Mouse (Mus musculus): ENCODE results near the gene Rhod. TPM values are rescaled to one million over a fixed set of nuclear protein-coding genes. Genes with fewer than 3 reads are reported as not detected.
A peak's percentile ranks its signal among the peaks of the same experiment; 100 is the strongest.
"Not testable (repeated sequence)": the region's sequence is repeated elsewhere in the genome, so short reads cannot be mapped to it uniquely, and the experiment has no call there.

The Rhod gene
- total RNA-seq, 2 experiments from 2014 or later = 5.9 to 6.6 TPM

DNA sequence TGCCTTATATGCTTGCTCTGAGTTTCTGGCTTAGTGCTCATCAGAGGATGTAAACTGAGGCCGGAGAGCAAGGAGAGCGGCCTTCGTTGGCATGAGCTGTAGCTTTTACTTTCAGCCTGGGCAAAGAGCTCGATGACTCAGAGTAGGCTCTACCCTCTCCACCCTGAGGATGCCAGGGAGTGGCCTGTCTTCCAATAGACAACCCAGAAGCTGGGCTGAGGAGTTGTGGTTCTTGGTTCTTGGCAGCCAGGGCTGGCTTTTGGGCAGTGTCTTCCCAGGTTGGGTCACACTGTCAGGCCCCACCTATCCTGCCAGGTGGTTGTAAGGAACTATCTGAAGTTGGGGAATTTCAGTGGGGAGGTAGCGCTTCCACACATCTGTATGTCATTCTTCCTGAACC is 19.5 kb downstream of the Rhod start:
- intact Hi-C loops (cut with DNase I) = no loop called here
- DNase-seq = no peak

DNA sequence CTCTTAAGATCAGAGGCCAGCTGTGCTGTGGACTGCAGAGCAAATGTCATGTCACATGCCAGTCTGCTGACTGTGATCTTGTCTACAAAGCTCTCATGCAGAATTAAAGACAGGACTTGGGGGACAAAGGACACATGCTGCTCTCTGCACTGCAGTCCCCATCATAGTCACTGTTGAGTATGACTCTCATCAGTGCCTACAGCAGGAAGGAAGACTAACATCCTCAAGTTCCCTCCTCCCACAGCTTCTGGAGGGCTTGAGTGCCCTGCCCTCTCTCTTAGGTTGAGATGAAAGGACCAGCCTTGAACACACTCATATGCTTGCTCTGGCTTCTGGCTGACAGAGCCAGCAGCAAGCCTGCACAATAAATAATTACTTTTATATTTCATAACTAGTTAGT is 21.5 kb downstream of the Rhod start:
- intact Hi-C loops (cut with DNase I) = loop anchor here (2.0 kb wide), 2 partner anchors 79 to 161 kb away; no protein-coding TSS in a partner anchor
- DNase-seq = no peak

DNA sequence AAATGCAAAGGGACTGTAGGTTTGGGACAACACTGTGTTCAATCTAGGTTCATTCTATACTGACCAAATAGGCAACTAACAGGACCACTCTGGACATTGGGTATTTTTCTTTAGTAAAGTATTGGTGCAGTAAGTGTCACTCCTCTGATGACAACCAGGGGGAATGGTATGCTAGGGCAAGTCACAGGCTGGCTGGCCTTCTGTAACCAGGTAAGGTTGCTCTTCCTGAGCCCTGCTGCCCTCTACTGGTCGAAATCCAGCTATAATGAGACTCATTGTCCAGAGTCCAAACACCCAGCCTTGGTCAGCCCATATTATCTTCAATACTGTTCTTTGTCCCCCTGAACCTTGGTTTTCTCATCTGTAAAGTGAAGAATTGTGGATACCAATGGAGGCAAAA is 22.0 kb downstream of the Rhod start:
- peak; percentile 72 to 84 for DNase-seq
- intact Hi-C loops (cut with DNase I) = loop anchor here (2.0 kb wide), 2 partner anchors 78 to 160 kb away; no protein-coding TSS in a partner anchor

DNA sequence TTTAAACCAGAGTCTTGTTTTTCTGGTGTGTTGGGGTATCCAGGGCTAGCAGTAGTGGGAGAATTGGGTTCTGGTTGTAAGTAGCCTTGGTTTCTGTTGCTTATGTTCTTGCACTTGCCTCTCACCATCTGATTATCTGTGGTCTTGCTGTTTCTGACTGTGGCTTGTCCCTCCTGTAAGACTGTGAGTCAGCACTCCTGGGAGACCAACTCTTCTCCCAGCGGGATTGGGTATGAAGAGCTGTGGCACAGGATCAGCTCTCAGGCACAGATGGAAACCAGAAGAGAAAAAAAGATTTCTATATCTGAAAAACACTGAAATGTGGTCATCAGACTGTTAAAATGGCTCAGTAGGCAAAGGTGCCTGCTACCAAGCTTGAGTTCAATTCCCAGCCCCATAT is 24.6 kb downstream of the Rhod start:
- DNase-seq = no peak
- intact Hi-C loops (cut with DNase I) = no loop called here

DNA sequence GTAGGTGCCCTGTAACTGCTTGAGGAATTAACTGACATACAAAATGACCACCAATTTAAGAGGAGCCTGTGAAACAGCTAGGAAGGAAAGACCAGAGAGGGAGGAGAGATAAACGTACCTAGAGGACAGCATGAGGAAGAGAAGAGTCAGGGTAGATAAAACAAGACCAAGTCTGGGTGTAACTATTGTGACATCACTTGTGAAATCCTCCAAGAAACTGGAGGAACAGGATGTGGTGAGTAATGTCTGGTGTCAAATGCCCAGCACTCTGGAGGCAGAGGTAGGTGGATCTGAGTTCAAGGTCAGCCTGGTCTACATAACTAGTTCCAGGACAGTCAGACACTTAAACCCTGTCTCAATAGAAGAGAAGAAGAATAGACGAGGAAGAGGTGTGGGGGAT is 30.2 kb downstream of the Rhod start:
- no peak for DNase-seq
- intact Hi-C loops (cut with DNase I) = no loop called here

DNA sequence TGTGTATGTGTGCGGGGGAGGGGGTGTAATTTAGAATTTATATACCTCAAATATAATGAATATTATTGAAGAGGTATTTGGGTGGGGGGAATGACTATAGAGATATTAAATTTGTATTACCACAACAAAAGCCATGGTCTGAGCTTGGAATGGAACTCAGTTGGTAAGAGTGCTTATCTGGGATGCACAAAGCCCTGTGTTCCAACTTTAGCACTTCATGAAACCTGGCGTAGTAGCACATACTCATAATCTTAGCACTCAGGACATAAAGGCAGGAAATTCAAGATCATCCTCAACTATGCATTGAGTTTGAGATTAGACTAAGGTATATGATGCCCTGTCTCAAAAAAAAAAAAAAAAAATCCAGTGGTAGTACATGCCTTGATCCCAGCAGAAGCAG is 34.4 kb downstream of the Rhod start:
- intact Hi-C loops (cut with DNase I) = no loop called here
- no peak for DNase-seq

DNA sequence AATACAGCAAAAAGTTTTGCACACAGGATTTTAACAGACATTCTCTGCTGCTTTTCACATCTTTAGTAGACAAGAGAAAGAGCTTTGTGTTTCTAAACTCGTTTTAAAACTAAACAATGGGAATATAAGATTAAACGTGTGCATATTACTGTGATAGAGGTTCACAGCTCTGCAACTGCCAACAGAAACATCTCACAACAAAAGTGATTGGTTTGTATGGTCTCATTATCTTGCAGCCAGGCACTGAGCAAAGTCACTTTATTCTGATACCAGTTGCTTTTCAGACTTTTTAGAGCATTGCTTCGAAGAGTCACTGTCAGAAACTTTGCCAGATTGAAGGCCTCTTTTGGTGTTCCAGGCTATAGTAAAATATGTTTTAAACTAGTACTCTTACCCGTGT is 40.3 kb downstream of the Rhod start:
- intact Hi-C loops (cut with DNase I) = loop anchor here (5.0 kb wide), 1 partner anchor 67 kb away; no protein-coding TSS in a partner anchor
- no peak for DNase-seq

DNA sequence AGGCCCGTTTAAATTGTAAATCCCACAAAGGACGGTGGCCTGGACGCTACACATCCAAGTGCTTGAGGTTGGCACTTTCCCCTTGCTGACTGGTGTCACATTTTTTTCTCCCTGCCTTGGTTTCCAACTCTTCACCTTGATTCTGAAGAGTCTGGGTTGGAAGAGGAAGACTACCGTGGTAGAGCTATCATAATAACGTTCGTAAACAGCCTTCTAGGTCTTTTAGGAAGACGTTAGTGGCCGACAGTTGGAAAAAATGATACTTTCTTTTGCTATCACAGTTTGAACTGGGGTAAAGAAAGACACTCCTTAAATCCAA is 40.6 kb downstream of the Rhod start:
- DNase-seq = no peak
- intact Hi-C loops (cut with DNase I) = loop anchor here (5.0 kb wide), 1 partner anchor 66 kb away; no protein-coding TSS in a partner anchor

DNA sequence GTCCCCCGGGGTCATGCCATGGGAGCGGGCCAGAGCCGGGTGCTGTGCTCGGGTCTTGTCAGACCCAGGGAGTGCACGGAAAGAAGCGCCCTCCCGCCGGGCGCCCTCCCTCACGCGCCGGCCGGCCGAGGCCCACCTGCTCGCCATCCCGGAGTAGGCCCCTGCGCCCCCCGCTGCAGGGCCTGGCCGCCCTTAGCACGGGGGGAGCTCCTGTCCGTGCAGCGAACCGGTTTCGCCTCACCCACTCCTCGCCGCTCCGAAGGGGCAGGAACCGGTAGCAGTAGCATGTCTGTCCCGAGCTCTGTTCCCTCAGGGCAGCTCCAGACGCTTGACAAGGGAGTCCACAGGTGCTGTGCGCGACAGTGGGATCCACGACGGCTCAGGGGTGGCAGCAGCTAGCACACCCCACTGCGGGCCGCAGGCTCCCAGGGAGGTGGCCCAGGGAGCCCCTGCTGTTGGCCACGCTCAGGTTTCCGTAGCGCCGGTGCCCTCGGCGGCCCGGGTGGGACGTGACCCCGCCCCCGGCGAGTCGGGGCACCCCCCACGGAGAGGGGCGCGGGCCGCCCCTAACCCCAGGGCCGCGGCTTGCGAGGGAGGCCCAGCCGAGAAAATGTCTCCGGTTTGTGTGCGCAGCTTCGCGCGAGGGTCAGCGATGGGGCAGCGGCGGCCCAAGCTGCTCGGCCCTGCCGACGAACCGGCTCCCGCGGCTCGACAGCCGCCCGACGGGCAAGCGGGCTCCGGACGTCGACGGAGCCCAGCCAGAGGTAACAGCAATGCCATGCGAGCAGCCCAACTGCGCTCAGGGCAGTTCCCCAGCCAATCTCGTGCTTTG is 41.2 kb downstream of the Rhod start, which contains the start of gene Kdm2a:
Gene Kdm2a (minus strand): TSS at position 488 of the 832 bp plus-strand sequence.
- DNase-seq = peak; percentile 56 to 62
- intact Hi-C loops (cut with DNase I) = loop anchor here (5.0 kb wide), 1 partner anchor 66 kb away; no protein-coding TSS in a partner anchor

DNA sequence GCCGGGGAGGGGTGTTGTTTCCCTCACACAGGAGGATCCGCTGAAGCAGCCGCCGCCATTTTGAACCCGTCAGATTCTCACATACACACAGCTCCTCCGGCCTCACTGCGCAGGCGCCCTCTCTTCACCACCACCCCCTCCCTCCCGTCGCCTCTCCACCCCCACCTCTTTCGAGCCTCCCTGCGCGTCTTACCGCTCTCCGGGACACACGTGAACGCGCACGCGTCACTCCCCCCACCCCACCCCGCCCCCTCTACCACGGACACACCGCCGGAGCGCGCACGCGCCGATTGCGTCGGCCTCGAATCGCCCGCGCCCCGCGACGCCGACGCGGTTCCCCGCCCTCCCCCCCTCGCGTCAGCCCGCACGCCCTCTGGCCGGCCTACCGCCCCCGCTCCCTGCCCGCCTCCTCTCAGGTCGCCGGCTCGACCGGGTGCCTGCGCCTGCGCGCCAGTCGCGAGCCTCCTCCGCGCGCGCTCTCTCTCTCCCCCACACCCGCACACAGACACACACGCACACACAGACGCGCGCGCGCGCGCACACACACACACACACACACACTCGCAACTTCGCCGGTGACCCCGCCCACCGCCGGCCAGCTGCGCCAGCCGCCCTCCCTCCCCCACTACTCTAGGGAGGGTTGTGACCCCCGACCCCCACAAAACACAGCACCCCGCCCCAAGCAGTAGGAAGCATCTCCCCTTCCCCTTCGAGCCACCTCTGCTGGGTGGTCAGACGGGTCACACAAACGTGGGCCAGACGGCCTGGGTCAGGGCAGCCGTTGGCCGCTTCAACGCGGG is 42.0 kb downstream of the Rhod start:
- DNase-seq = peak; percentile 94 to 95

DNA sequence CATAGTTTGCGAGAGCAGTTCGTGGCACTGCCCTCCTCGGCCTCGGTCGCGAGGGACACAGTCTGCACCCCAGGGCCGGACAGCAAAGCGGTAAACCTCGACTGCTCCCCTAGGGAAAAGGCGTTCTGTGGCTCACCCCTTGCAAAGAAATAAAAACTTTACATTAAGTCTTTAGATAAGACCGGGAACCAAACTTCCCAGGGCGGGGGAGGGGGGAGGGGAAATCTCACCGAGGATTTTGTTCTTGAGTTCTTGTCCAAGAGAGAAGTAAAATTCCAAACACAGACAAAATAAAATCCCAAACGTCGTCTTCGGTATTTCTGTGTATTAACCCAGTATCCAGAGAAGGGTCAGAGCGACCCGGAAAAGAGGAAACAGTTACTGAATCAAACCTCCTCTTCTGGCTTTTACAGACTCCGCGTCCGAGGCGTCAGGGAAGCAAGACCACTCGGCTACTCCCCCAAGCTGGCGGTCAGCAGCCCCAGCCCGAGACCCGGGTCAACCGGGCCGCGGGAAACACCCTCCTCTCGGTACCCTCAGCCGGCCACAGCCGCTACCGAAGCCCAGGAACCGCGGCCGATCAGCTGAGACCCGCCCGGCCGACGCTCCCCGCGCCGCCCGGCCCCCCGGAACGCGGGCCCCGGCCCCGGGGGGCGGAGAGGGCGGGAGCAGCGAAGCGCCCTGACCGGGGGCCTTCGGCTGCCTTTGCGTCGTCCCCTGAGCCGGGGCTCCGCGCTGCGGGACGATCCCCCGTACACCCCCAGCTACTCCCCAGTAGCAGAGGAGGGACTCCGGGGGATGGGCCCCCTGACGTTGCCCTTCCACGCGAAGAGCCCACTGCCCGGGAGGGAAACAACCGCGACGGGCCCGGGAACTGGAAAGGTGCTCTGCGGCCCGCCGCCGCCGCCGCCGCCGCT is 42.9 kb downstream of the Rhod start:
- intact Hi-C loops (cut with DNase I) = loop anchor here (5.0 kb wide), 1 partner anchor 64 kb away; no protein-coding TSS in a partner anchor
- DNase-seq = peak; percentile 49 to 54

More for the DNA sequence above, 42.0 kb downstream of the Rhod start:
- intact Hi-C loops (cut with DNase I) = loop anchor here (5.0 kb wide), 1 partner anchor 65 kb away; no protein-coding TSS in a partner anchor

DNA sequence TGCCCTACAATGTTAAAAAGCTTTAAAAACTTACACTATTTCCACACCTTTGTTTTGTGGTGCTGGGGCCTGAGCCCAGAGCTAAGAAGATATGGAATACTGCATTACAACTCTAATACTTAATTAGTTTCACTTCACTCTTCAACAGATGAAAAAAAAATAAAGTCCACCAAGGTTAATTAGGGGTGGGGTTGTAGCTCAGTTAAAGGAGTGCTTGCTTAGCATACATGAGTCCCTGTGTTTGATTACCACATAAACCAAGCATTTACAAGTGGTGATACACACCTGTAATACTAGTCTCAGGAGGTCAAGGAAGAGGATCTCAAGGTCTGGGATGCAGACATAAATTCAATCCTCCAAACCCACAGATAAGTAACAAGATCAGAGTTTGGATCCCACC is 52.0 kb downstream of the Rhod start:
- intact Hi-C loops (cut with DNase I) = no loop called here
- DNase-seq = no peak

DNA sequence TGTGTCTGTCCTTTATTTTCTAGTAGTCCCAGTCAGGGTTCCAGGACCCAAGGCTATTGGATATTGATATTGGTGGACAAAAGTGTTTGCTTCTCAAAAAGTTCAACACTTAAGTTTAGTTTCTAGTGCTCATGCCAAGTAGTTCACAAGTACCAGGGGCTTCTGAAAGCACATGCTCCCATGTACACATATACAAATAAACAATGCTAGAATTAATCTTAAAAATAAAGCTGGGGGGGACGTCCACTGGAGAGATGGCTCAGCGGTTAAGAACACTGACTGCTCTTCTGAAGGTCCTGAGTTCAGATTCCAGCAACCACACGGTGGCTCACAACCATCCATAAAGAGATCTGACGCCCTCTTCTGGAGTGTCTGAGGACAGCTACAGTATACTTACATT is 54.2 kb downstream of the Rhod start:
- intact Hi-C loops (cut with DNase I) = no loop called here
- no peak for DNase-seq

DNA sequence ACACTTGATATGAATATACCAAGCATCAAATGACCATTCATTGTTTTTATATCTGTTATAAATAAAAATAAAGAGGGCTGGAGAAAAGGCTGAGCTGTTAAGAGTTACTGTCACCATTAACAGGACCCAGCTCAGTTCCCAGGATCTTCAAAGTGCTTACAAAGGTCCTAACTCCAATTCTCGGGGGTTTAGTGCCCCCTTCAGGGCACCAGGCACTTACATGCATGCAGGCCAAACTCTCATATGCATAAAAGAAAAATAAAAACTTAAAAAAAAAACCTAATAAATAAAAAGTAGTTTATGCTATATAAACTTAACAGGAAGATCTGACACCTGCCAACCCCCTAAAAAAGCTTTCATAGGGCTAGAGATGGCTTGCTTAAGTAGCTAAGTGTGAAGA is 54.9 kb downstream of the Rhod start:
- no peak for DNase-seq
- intact Hi-C loops (cut with DNase I) = no loop called here

DNA sequence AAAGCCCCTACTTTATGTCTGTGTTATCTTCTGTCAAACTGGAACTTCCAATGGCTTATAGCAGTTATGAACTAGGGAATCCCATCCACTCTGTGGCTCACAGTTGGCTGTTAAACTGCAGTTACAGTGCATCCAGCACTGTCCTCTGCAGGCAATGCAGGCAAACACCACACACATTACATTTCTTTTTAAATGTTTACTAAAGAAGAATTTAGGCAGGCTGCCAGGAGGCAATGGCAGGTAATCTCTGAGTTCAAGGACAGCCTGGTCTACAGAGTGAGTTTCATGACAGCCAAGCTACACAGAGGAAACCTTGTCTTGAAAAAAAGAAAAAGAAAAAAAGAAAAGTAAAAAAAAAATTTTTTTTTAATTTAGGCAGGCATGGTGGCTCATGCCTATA is 55.9 kb downstream of the Rhod start:
- DNase-seq = no peak
- intact Hi-C loops (cut with DNase I) = no loop called here

DNA sequence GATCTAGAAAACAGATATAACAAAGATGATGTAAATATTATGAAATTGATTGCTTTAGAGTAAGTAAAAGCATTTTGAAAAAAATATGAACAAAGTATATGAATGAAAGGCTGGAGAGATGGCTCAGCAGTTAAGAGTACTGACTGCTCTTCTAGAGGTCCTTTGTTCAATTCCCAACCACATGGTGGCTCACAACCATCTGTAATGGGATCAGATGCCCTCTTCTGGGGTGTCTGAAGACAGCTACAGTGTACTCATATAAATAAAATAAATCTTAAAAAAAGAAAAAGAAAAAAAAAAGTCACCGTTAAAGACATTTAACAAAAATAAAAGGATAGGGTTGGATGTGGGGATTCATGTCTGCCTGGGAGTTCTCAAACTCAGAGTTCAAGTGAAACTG is 56.9 kb downstream of the Rhod start:
- DNase-seq; intact Hi-C loops (cut with DNase I): not testable (repeated sequence)

All from heart, postnatal 14 days (tissue).